Mouse (Mus musculus) CH12.LX (cell line): ENCODE measurements around the gene Gm20388. TPM values are rescaled to one million over a fixed set of nuclear protein-coding genes. Genes with fewer than 3 reads are reported as not detected.

Experiments
- DNase-seq: peaks from one replicate; pipeline ENCODE4 v3.0.0-alpha.2; 2013; ENCODE audit errors: extremely low read depth
- H3K27ac ChIP-seq: 2 replicates; pipeline ENCODE4 v1.5.1; 2012; ENCODE audit warnings: low read depth, mild to moderate bottlenecking, control low read depth, moderate library complexity; ENCODE audit not compliant: insufficient read depth
- H3K27me3 ChIP-seq: replicated peaks from 2 replicates; pipeline ENCODE3; 2012; ENCODE audit warnings: inconsistent platforms
- H3K36me3 ChIP-seq, 2 experiments: replicated peaks in 1 of 2; 2 replicates each; pipeline versions ENCODE3 to v1.6.1; 2012; ENCODE audit warnings: inconsistent platforms in 1 of 2, low read length in 1 of 2, mild to moderate bottlenecking in 1 of 2, mixed read lengths in 1 of 2, moderate library complexity in 1 of 2; ENCODE audit not compliant: control insufficient read depth in 1 of 2, insufficient read depth in 1 of 2
- H3K4me1 ChIP-seq, 2 experiments: 2 replicates each; pipeline ENCODE4 v1.6.1; 2012; ENCODE audit warnings: inconsistent platforms in 1 of 2, moderate library complexity in 1 of 2; ENCODE audit not compliant: insufficient read depth in 2 of 2, control insufficient read depth in 1 of 2
- H3K4me2 ChIP-seq: 2 replicates; pipeline ENCODE4 v1.6.1; 2012; ENCODE audit warnings: low read depth, mild to moderate bottlenecking, control low read depth; ENCODE audit not compliant: poor library complexity, insufficient read depth, severe bottlenecking
- H3K4me3 ChIP-seq, 3 experiments: fragments of 150-350 bp in 1 of 3; sonication (generic) in 1 of 3; replicated peaks in 1 of 3; 2 replicates each; pipeline versions ENCODE3 to v1.5.1; 2011 to 2012; ENCODE audit warnings: low read depth in 2 of 3, low read length in 2 of 3, mild to moderate bottlenecking in 2 of 3, moderate library complexity in 2 of 3, control low read depth in 1 of 3, improper control_type of control experiment in 1 of 3, inconsistent platforms in 1 of 3, mixed read lengths in 1 of 3; ENCODE audit not compliant: poor library complexity in 1 of 3
- H3K79me2 ChIP-seq: replicated peaks from 2 replicates; pipeline ENCODE4 v1.6.1; 2012; ENCODE audit warnings: mild to moderate bottlenecking, moderate library complexity; ENCODE audit not compliant: control insufficient read depth, poor library complexity, insufficient read depth, severe bottlenecking; ENCODE audit errors: extremely low read depth
- H3K9ac ChIP-seq: 2 replicates; pipeline ENCODE4 v1.6.1; 2012; ENCODE audit warnings: low read depth, mild to moderate bottlenecking, control low read depth, moderate library complexity; ENCODE audit not compliant: insufficient read depth
- H3K9me3 ChIP-seq: replicated peaks from 2 replicates; pipeline ENCODE3; 2012; ENCODE audit warnings: low read length, inconsistent platforms, mixed read lengths
- BHLHE40 ChIP-seq: IDR thresholded peaks from 2 replicates; pipeline ENCODE4 v1.6.1; 2011; ENCODE audit warnings: mild to moderate bottlenecking, low read depth, low read length, improper control_type of control experiment
- CHD2 ChIP-seq: IDR thresholded peaks from 2 replicates; pipeline ENCODE4 v1.6.1; 2011; ENCODE audit warnings: low read length, improper control_type of control experiment
- ETS1 ChIP-seq: conservative IDR thresholded peaks from 2 replicates; pipeline ENCODE4 v1.6.1; 2012; ENCODE audit warnings: low read depth, mild to moderate bottlenecking, inconsistent platforms, low read length, improper control_type of control experiment, moderate library complexity
- GABPA ChIP-seq: IDR thresholded peaks from 2 replicates; pipeline ENCODE4 v1.6.1; 2012; ENCODE audit warnings: low read depth, low read length, improper control_type of control experiment, inconsistent platforms; ENCODE audit not compliant: insufficient replicate concordance
- HCFC1 ChIP-seq: IDR thresholded peaks from 2 replicates; pipeline ENCODE4 v1.6.1; 2012; ENCODE audit warnings: low read depth, mild to moderate bottlenecking, inconsistent platforms, low read length, improper control_type of control experiment
- IRF4 ChIP-seq: IDR thresholded peaks from 2 replicates; pipeline ENCODE4 v1.6.1; 2014; ENCODE audit warnings: low read depth, mild to moderate bottlenecking, inconsistent platforms, low read length, improper control_type of control experiment
- JUN ChIP-seq: IDR thresholded peaks from 2 replicates; pipeline ENCODE4 v1.6.1; 2011; ENCODE audit warnings: low read depth, mild to moderate bottlenecking, low read length, improper control_type of control experiment, moderate library complexity; ENCODE audit not compliant: insufficient read depth
- JUND ChIP-seq: conservative IDR thresholded peaks from 2 replicates; pipeline ENCODE4 v1.6.1; 2011; ENCODE audit warnings: low read depth, low read length, improper control_type of control experiment
- MAFK ChIP-seq: IDR thresholded peaks from 2 replicates; pipeline ENCODE4 v1.6.1; 2011; ENCODE audit warnings: low read length, improper control_type of control experiment; ENCODE audit not compliant: insufficient replicate concordance
- MAZ ChIP-seq: IDR thresholded peaks from 2 replicates; pipeline ENCODE4 v1.6.1; 2012; ENCODE audit warnings: low read depth, mild to moderate bottlenecking, inconsistent platforms, low read length, improper control_type of control experiment, moderate library complexity
- MEF2A ChIP-seq: IDR thresholded peaks from 2 replicates; pipeline ENCODE4 v1.6.1; 2014; ENCODE audit warnings: low read depth, mild to moderate bottlenecking, inconsistent platforms, low read length, improper control_type of control experiment, borderline replicate concordance
- MXI1 ChIP-seq: IDR thresholded peaks from 2 replicates; pipeline ENCODE4 v1.6.1; 2011; ENCODE audit warnings: mild to moderate bottlenecking, low read depth, low read length, improper control_type of control experiment
- MYC ChIP-seq: IDR thresholded peaks from 2 replicates; pipeline ENCODE4 v1.6.1; 2011; ENCODE audit warnings: low read depth, mild to moderate bottlenecking, improper control_type of control experiment, low read length
- NELFE ChIP-seq: IDR thresholded peaks from 2 replicates; pipeline ENCODE4 v1.6.1; 2011; ENCODE audit warnings: low read depth, low read length, improper control_type of control experiment
- POLR2A ChIP-seq: IDR thresholded peaks from 2 replicates; pipeline ENCODE4 v1.6.1; 2011; ENCODE audit warnings: low read depth, mild to moderate bottlenecking, improper control_type of control experiment, low read length
- POLR2AphosphoS2 ChIP-seq: IDR thresholded peaks from 2 replicates; pipeline ENCODE4 v1.6.1; 2011; ENCODE audit warnings: low read depth, low read length, improper control_type of control experiment
- RAD21 ChIP-seq: IDR thresholded peaks from 2 replicates; pipeline ENCODE4 v1.6.1; 2011; ENCODE audit warnings: low read depth, mild to moderate bottlenecking, low read length, improper control_type of control experiment, moderate library complexity
- RCOR1 ChIP-seq: conservative IDR thresholded peaks from 2 replicates; pipeline ENCODE4 v1.6.1; 2012; ENCODE audit warnings: low read depth, mild to moderate bottlenecking, inconsistent platforms, low read length, improper control_type of control experiment
- SIN3A ChIP-seq: IDR thresholded peaks from 2 replicates; pipeline ENCODE4 v1.6.1; 2012; ENCODE audit warnings: low read length, improper control_type of control experiment, inconsistent platforms
- SMC3 ChIP-seq: IDR thresholded peaks from 2 replicates; pipeline ENCODE4 v1.6.1; 2011; ENCODE audit warnings: low read depth, low read length, improper control_type of control experiment
- UBTF ChIP-seq: IDR thresholded peaks from 2 replicates; pipeline ENCODE4 v1.6.1; 2012; ENCODE audit warnings: low read depth, mild to moderate bottlenecking, inconsistent platforms, low read length, improper control_type of control experiment, moderate library complexity
- USF1 ChIP-seq: IDR thresholded peaks from 2 replicates; pipeline ENCODE4 v1.6.1; 2014; ENCODE audit warnings: low read depth, mild to moderate bottlenecking, inconsistent platforms, low read length, improper control_type of control experiment
- ZKSCAN1 ChIP-seq: IDR thresholded peaks from 2 replicates; pipeline ENCODE4 v1.6.1; 2012; ENCODE audit warnings: low read depth, inconsistent platforms, low read length, improper control_type of control experiment, borderline replicate concordance
- ZMIZ1 ChIP-seq: IDR thresholded peaks from 2 replicates; pipeline ENCODE4 v1.6.1; 2012; ENCODE audit warnings: low read depth, mild to moderate bottlenecking, inconsistent platforms, low read length, improper control_type of control experiment
- dilution Hi-C: fragments of 300-500 bp; cut with MboI; formaldehyde crosslinking; loops from 2 replicates; pipeline ENCODE4 v1.14.3; 2020; ENCODE audit warnings: low sequenced_read_pairs; ENCODE audit not compliant: extremely low pct_unique_long_range_greater_than_20kb, extremely low pct_ligation_motif_present
- in situ Hi-C: fragments of 300-500 bp; cut with MboI; formaldehyde crosslinking; loops from 3 replicates; pipeline ENCODE4 v1.14.3; 2019; ENCODE audit warnings: low sequenced_read_pairs, low pct_ligation_motif_present, low pct_unique_long_range_greater_than_20kb, mixed read lengths
- polyA plus RNA-seq: library from polyadenylated mRNA; unstranded; fragments of >175 nt; gene quantifications from 2 replicates; pipeline ENCODE4 v1.2.1, GENCODE M21; 2012; ENCODE audit warnings: low read depth; ENCODE audit not compliant: insufficient read length
- total RNA-seq, 2 experiments: library from RNA; depleted of rRNA; stranded (reverse); fragments of 300-350 nt in 1 of 2; fragments of >200 nt in 1 of 2; gene quantifications; 2 replicates each; pipeline ENCODE4 v1.2.3; 2012 to 2014

Gm20388 gene
- total and polyA plus RNA-seq, 3 experiments, result 14.8 to 26.3 (median 22.2) TPM

DNA sequence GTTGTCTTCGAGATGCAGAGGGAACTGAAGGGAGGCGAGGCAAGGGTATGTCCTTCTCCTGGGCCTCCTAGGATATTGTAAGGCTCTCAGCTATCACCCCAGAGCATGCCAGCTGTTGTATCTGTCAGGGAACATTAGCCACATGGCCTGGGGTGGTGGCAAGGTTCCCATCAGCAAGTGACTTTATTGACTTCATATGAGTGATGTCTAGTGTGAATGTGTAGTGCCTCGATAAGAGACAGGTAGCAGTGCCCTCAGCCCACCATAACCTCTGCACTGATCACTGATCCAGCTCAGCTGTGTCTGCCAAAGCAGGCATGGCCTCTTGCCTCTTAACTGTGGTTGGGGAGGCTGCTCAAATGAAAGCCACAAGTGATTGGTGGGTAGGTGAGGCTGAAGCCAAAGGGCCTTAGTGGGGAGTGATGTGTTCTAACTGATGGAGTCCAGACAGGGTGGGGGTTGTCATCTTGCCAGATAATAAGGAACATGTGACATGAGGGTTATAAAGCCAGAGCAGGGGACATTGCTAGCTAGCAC is 2868.1 kb downstream of the Gm20388 start:
- in situ Hi-C loops (no loop called here), dilution Hi-C loops (no loop called here)
- no peak overlapping the region for H3K4me2 ChIP-seq
- TF ChIP-seq NELFE (no peak), POLR2AphosphoS2 (no peak), ZKSCAN1 (no peak), SMC3 (no peak), ETS1 (no peak), GABPA (no peak), MAZ (no peak), POLR2A (no peak), CHD2 (no peak)
- no peak overlapping the region for H3K9ac ChIP-seq
- no peak overlapping the region for H3K4me3 ChIP-seq
- peaks cover 14 to 52% of the 10 kb centered on the region in 2 experiments for H3K36me3 ChIP-seq
- no peak overlapping the region for H3K27ac ChIP-seq
- no peak for DNase-seq
- H3K27me3 ChIP-seq, result no peaks in the 10 kb centered on the region
- no peaks in the 10 kb centered on the region for H3K79me2 ChIP-seq
- no peaks in the 10 kb centered on the region for H3K9me3 ChIP-seq
- peaks cover 6 to 16% of the 10 kb centered on the region in 2 experiments; a peak in 3 of 4 replicates for H3K4me1 ChIP-seq

DNA sequence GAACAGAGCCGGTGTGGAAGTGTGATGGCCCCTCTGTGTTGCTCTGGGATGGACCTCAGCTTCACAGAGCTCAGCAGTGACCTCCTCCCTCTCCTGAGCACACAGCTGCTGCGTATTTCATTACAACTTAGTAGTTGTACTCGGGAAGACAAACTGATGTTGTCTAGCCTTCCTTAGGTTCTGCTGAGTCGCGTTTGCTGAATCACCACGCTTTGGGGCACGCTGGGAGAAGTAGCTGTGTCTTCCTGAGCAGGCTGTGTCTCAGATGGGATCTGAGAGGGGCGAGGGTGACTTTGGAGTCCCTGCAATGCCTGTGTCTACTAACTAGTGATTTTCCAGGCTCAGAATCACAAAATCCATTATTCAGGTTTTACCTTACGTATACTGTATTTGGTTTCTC is 2868.6 kb downstream of the Gm20388 start:
- DNase-seq, result no peak
- TF ChIP-seq JUN (no peak), HCFC1 (no peak), NELFE (no peak), MYC (no peak), RCOR1 (no peak), MAZ (no peak)
- Histone ChIP-seq H3K4me3 (no peak overlapping the region), H3K27me3 (no peaks in the 10 kb centered on the region), H3K27ac (no peak overlapping the region), H3K9me3 (no peaks in the 10 kb centered on the region), H3K36me3 (peaks cover 15 to 57% of the 10 kb centered on the region in 2 experiments), H3K4me2 (no peak overlapping the region), H3K79me2 (no peaks in the 10 kb centered on the region), H3K9ac (no peak overlapping the region), H3K4me1 (peaks cover 6 to 21% of the 10 kb centered on the region in 2 experiments; a peak in 3 of 4 replicates)
- dilution Hi-C loops, result no loop called here
- in situ Hi-C loops, result no loop called here

DNA sequence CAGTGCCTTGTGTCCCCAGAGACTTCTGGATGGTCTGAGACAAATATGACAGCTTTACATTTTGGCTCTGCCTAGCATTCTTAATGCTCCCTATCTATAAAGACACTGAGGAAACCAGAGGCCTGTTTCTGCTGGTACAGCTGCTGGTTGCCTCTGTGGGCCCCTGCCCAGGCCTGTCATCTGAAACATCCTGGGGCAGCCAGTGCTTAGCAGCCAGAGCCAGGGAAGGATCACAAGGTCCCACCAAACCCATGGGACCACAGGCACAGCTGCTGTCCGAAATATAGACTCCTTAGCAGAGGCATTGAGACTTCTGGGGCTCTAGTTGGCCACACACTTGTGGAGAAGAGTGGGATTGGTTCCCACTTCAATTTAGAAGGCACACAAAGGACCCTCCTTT is 2874.1 kb downstream of the Gm20388 start:
- no peak for DNase-seq
- Histone ChIP-seq H3K27ac (no peak overlapping the region), H3K4me3 (no peak overlapping the region)
- TF ChIP-seq ZKSCAN1 (no peak), GABPA (no peak), SIN3A (no peak), JUN (no peak), USF1 (no peak), UBTF (no peak), JUND (no peak), MAFK (no peak), ZMIZ1 (no peak), MXI1 (no peak), IRF4 (no peak), MEF2A (no peak), BHLHE40 (no peak), NELFE (no peak), RAD21 (no peak)
- TF ChIP-seq, all 38 proteins: peak for 0
- H3K9ac ChIP-seq, result no peak overlapping the region
- H3K4me2 ChIP-seq, result no peak overlapping the region
- H3K4me1 ChIP-seq, result peaks cover 3 to 18% of the 10 kb centered on the region in 2 experiments; a peak in 2 of 4 replicates
- in situ Hi-C loops, result no loop called here
- dilution Hi-C loops, result no loop called here
- H3K9me3 ChIP-seq, result no peaks in the 10 kb centered on the region
- no peaks in the 10 kb centered on the region for H3K79me2 ChIP-seq
- H3K36me3 ChIP-seq, result peaks cover 31 to 96% of the 10 kb centered on the region in 2 experiments
- H3K27me3 ChIP-seq, result no peaks in the 10 kb centered on the region
